Mouse (Mus musculus) heart, postnatal 10 days (tissue): ENCODE results near the gene Rps6kc1. TPM values are rescaled to one million over a fixed set of nuclear protein-coding genes. Genes with fewer than 3 reads are reported as not detected.
"Not testable (repeated sequence)": the region's sequence is repeated elsewhere in the genome, so short reads cannot be mapped to it uniquely, and the experiment has no call there.

Experiments
- DNase-seq, 2 experiments: peaks; one replicate each; pipeline ENCODE4 v3.0.0; 2021
- intact Hi-C: fragments of 180-260 bp; cut with DNase I; formaldehyde crosslinking; loops from one replicate; pipeline ENCODE4 v1.15.1; 2025
- total RNA-seq, 2 experiments: library from RNA; stranded (reverse); gene quantifications; 2 replicates each; pipeline ENCODE4 v1.2.3; 2021

Rps6kc1 gene
- total RNA-seq, result 10 to 100 TPM; 22.2 to 23.1 TPM

- peak; percentile 81 to 90 for DNase-seq
- intact Hi-C loops, result no loop called here
Observed at GRCm38 (mm10) chr1:190911415-190912123, at the start of gene Rps6kc1. Rps6kc1 (minus strand) TSS chr1:190911770.

DNA sequence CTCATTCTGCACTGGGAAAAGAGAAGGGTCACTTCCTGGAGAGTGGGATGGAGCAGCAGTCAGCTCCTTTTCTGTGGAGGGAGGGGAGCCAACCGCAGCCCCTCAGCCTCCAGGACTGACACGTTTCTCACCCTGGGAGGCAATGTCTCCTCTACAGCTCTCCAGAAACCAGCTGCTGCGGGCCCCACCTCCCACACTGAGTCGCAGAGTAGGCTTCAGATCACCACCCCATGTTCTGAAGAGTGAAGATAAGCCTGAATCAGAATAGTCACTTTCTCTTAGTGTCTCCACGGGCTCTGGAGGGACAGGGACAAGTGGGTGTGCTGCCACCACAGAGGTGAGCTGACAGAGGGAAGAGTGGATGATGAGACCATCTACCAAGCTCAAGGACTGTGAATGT lies 47.3 kb upstream of the Rps6kc1 start:
- intact Hi-C loops, result no loop called here
- DNase-seq, result no peak

GRCm38 (mm10) chr1:190953009-190953408 lies 41.4 kb upstream of the Rps6kc1 start:
- peak in 1 of 2 experiments; percentile 37 for DNase-seq
- intact Hi-C loops, result no loop called here

- intact Hi-C loops, result no loop called here
- DNase-seq, result no peak
Observed at GRCm38 (mm10) chr1:190951014-190951413, 39.4 kb upstream of the Rps6kc1 start.

GRCm38 (mm10) chr1:190948846-190949245 lies 37.3 kb upstream of the Rps6kc1 start:
- intact Hi-C loops, result no loop called here
- no peak for DNase-seq

DNA sequence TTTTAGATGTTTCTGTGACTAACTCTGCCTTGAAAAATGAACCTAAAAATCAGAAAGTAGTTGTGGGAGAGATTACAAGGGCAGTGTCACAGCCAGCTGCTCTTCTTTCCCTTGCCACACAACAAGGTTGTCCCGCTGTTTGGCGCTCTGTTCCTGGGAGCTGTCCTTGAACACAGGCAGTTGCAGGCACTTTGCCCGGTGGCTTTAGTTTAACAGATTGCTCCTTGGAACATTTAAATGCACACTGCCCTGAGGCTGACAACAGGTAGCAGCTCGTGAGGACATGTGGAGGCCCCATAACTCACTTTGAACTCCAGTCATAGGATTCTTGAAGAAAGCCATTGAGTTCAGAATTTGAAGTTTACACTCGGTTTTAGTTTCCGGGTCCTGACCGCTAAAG lies 36.9 kb upstream of the Rps6kc1 start:
- intact Hi-C loops, result no loop called here
- DNase-seq, result no peak

DNA sequence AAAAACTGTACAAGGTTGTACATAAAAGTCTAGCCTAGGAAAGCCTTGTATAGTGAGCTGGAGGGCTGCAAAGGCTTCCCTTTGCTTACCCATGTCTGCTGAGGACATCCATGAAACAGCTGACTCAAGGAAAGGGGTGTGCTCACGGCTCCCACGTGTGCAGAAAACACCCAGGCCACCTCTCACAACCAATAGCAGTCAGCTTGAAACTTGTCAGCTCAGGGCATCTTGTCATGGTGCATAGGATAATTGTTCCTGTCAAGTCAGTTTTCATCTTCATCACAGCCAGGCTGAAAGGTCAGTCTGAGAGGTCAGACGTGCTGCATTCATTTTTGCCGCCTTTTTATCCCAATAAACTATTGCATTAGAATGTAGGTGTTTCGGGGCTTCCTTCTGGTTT lies 36.4 kb upstream of the Rps6kc1 start:
- intact Hi-C loops, result no loop called here
- no peak for DNase-seq

- peak; percentile 84 to 89 for DNase-seq
- intact Hi-C loops, result loop anchor here (1.0 to 5.0 kb wide), 5 partner anchors 48 to 333 kb away; no protein-coding TSS in a partner anchor
Observed at GRCm38 (mm10) chr1:190944109-190944760, 32.7 kb upstream of the Rps6kc1 start.

DNA sequence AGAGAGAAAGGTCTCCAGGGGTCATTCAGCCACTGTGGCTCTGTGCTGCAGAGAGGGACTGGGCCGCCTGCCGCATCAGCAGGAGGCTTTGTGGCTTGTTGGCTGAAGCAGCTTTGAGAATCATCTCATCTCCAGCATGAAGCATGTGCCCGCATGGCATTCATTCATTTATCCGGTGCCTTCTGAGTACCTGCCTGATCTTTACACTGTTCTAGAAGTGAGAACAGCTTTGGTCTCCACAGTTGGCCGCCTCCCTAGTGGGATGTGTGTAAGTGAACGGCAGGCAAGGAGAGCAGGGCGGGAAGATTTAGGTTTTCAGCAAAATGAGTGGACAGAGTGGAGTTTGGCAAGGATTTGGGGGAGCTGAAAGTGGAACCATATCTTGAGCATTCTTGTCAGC lies 28.2 kb upstream of the Rps6kc1 start:
- no peak for DNase-seq
- intact Hi-C loops, result loop anchor here (5.0 to 10.0 kb wide), 4 partner anchors 52 to 625 kb away; no protein-coding TSS in a partner anchor

- DNase-seq, result no peak
- intact Hi-C loops, result loop anchor here (10.0 kb wide), 1 partner anchor 635 kb away; no protein-coding TSS in a partner anchor
Observed at GRCm38 (mm10) chr1:190930181-190930580, 18.6 kb upstream of the Rps6kc1 start.

- intact Hi-C loops, result no loop called here
- peak; percentile 64 to 76 for DNase-seq
Observed at GRCm38 (mm10) chr1:190929010-190929695, 17.6 kb upstream of the Rps6kc1 start.

DNA sequence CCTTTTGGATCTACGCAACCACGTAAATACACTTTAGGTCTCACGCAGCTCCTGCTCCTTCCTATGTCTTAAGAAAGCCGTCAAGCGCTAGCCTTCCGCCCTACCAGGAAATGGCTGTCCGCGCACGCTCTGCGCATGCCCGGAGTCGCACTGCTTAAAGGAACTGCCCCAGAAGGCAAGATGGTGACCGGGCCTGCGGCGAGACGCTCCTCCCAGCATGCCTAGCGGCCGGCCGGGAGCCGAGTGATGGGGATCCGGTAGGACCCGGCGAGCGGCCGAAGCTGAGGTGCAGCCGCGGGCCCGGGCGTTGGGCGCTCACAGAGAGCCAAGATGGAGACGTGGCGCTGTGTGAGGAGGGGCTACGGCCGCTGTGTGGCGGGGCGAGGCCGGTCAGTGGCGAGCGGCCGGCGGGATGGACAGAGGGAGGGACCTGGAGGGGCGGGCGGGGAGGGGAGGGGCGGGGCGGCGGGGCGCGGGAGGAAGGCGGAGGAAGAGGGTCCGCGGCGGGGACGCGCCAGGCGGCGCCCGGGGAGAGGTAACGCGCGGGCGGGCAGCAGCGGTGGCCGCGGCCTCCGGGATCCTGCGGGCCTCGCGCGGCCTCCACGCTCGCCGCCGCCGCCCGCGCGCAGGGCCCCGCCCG lies 16.9 kb upstream of the Rps6kc1 start:
- intact Hi-C loops, result no loop called here

DNA sequence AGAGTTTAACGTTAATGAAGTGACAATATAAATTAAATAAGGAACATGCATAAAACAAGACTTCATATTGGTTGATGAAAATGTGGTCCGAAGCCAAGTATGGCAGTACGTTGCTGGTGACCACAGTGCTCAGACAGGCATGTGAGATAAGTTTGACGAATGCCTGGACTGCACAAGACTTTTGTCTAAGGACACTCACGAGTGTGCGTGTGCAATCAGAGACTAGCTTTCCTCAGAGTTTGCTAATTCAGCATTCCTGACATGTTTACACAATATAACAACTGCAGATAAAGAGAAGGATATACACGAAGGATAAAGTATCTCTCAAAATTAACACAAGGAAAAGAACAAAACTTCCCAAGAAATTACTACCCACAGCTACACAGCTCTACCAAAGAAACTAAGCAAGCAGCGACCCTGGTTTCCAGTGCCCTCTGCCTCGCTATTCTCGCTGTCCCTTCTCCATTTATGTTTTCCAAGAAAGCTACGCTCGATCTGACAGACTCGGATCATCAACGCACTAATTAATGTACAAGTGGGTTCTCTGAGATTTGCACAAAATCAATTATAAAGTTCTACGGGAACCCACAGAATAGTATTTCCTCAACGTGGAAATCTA lies 16.3 kb upstream of the Rps6kc1 start:
- intact Hi-C loops, result no loop called here
- DNase-seq, result peak in 1 of 2 experiments; percentile 23

More for the DNA sequence above, 16.9 kb upstream of the Rps6kc1 start:
- DNase-seq, result peak; percentile 98

DNA sequence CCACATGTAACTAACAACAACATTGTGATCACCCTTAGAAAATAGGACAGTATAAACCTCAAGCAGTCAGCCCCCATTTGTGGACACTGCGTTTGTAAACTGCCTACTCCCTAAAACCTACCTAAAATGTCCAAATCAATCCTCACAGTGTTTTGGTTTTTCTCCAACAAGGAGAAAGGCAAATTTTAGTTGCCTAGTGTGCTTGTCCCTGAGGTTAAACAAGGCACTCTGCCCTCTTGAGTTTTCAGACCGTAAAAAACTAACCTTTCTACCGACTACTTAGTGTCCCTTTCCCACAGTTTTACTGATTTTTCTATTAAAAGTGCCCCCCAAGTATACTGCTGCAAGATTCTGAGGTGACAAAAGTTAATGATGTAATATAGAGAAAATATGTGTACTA lies 15.7 kb upstream of the Rps6kc1 start:
- no peak for DNase-seq
- intact Hi-C loops, result no loop called here

DNA sequence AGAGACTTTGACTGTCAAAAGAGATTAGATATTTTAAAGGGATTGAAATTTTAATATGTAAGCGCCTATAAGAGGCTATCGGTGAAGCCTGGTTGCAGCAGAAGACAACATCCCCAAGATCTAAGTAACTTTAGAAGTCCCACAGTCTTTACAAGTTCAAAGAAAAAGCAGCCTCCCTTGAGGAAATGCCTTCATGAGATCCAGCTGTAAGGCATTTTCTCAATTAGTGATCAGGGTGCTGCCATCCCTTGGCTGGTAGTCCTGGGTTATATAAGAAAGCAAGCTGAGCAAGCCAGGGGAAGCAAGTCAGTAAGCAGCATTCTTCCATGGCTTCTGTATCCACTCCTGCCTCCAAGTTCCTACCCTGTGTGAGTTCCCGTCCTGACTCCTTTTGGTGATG lies 13.2 kb upstream of the Rps6kc1 start, which contains the start of gene Angel2:
Gene Angel2, plus strand, starts transcription at position 301 of the 400 bp plus-strand sequence.
- DNase-seq, intact Hi-C loops: not testable (repeated sequence)

GRCm38 (mm10) chr1:190919725-190920469 lies 8.3 kb upstream of the Rps6kc1 start:
- DNase-seq, result no peak
- intact Hi-C loops, result no loop called here

- no peak for DNase-seq
- intact Hi-C loops, result no loop called here
Observed at GRCm38 (mm10) chr1:190918938-190919337, 7.4 kb upstream of the Rps6kc1 start.

DNA sequence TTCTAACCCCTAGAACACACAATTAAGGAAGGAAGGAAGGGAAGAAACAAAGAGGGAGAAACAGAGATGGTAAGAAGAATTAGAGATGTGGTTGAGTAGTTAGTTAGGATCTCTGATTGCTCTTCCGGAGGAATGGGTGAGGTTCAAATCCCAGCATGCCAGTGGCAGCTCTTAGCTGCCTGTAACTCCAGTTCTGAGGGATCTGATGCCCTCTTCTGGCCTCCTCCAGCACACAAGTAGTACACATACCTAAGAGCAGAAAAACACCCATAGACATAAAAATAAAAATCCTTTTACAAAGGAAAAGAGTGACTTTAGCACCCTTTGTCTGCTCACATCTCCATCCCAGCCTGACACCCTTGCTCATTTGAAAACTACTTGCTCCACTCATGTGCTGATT lies 1.1 kb upstream of the Rps6kc1 start:
- intact Hi-C loops, result no loop called here
- DNase-seq, result no peak

DNA sequence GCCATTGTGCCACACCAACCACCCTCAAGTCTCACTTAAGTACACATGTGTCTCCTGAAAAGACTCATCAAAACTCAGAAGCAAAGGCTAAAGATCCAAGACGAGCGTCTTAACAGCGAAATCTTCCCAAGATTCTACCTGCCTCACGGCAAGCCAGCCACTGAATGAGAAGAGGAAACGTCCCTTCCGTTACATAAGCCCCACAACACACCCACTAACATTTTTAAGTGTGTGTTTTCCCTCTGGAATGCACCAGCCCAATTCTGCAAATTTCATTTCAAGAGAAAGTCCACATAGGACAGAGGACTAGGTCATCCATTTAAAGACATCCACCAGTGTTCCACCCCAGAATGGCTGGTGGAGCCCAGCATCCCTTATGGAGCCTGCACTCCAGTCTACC lies 734 bp downstream of the Rps6kc1 start:
- DNase-seq, result no peak
- intact Hi-C loops, result no loop called here

GRCm38 (mm10) chr1:190904714-190905113 lies 6.9 kb downstream of the Rps6kc1 start:
- DNase-seq, result no peak
- intact Hi-C loops, result no loop called here
